Mouse (Mus musculus) olfactory bulb, adult 2 months (tissue): Measurements from ENCODE around the gene Pnp2. TPM values are rescaled to one million over a fixed set of nuclear protein-coding genes. Genes with fewer than 3 reads are reported as not detected.
A peak's percentile ranks its signal among the peaks of the same experiment; 100 is the strongest.
"Not testable (repeated sequence)": the region's sequence is repeated elsewhere in the genome, so short reads cannot be mapped to it uniquely, and the experiment has no call there.

Experiments used
- H3K27ac ChIP-seq: fragments of 200-500 bp; 2 replicates; pipeline ENCODE4 v1.5.1; 2012; ENCODE audit warnings: low read depth, low read length; ENCODE audit not compliant: insufficient read depth
- H3K4me1 ChIP-seq: fragments of 200-500 bp; 2 replicates; pipeline ENCODE4 v1.6.1; 2012; ENCODE audit warnings: low read length; ENCODE audit not compliant: control insufficient read depth, insufficient read depth
- H3K4me3 ChIP-seq: fragments of 200-500 bp; 2 replicates; pipeline ENCODE4 v1.5.1; 2012; ENCODE audit warnings: mild to moderate bottlenecking, low read depth, low read length, moderate library complexity; ENCODE audit not compliant: insufficient read depth
- CTCF ChIP-seq: fragments of 200-500 bp; IDR thresholded peaks from 2 replicates; pipeline ENCODE4 v1.5.1; 2012; ENCODE audit warnings: low read depth, mild to moderate bottlenecking, low read length, moderate library complexity; ENCODE audit not compliant: insufficient read depth
- POLR2A ChIP-seq: fragments of 200-500 bp; IDR thresholded peaks from 2 replicates; pipeline ENCODE4 v1.6.1; 2012; ENCODE audit warnings: mild to moderate bottlenecking, low read depth, low read length, moderate library complexity; ENCODE audit not compliant: insufficient read depth
- WGBS: fragments of 180-500 bp; shearing (Covaris S2); methylation state at CpG from one replicate; pipeline ENCODE4 v1.1.7; 2018; 5-methylcytosine and 5-hydroxymethylcytosine counted together
- polyA plus RNA-seq: library from polyadenylated mRNA; stranded (reverse); fragments of >200 nt; gene quantifications from 2 replicates; pipeline ENCODE4 v1.2.4, GENCODE M21; 2012; ENCODE audit warnings: low replicate concordance; ENCODE audit not compliant: missing spikeins, insufficient read depth, insufficient read length

Gene Pnp2
- polyA plus RNA-seq = not detected in 2 replicates

DNA sequence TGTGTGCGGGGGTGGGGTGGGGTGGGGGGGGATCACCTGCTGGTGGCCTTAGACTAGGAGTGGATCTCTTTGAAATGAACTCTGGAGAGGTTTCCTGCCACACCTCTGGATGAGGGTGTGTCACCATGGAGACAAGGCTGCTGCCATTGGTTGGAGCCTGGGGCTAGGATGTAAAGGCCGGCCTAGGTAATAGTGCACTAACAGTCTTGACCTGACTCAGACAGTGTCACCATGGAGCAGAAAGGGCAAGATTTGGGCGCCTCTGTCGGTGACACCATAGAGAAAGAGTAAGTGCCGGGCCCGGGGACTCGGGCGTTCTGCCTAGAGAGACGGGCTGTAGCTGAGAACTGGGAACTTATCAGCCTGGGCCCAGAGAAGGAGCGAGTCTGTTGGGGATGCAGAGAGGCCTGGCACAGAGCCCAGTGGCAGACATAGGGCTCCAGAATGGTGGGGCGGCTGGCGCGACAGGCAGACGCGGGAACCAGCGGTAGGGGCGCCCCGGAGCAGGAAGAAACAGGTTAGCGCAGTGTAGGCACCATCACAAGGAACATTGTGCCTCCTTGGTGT, at the start of gene Pnp2:
TSS of gene Pnp2 (plus strand) at position 51 of the 567 bp plus-strand sequence.
- peak within 1 kb of the TSS; percentile 17 for H3K4me3 ChIP-seq

DNA sequence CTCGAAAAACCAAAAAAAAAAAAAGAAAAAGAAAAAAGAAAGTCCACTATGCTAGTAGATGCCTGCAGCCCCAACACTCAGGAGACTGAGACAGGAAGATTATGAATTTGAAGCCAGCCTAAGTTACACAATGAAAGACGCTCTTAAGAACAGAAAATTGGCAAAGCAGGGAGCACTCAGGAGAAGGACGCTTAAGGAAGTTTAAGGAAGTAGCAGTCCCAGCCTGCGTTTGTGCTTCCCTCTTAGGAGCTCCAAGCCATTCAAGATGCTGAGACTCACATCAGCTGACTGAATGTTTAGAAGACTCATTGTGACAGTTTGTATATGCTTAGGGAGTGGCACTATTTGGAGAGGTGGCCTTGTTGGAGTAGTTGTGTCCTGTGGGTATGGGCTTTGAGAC, 47.7 kb upstream of the Pnp2 start:
- no peak overlapping the region for H3K4me3 ChIP-seq
- peaks cover 5% of the 10 kb centered on the region for H3K4me1 ChIP-seq
- H3K27ac ChIP-seq = no peak overlapping the region
- 78% methylated on average over 4 of the region's 4 CpGs for WGBS
- TF ChIP-seq POLR2A = no peak
- no peak for TF ChIP-seq CTCF

More for the DNA sequence above, at the start of gene Pnp2:
- 5% methylated on average over 19 of the region's 19 CpGs for WGBS
- not testable (repeated sequence) for H3K27ac ChIP-seq, H3K4me1 ChIP-seq

DNA sequence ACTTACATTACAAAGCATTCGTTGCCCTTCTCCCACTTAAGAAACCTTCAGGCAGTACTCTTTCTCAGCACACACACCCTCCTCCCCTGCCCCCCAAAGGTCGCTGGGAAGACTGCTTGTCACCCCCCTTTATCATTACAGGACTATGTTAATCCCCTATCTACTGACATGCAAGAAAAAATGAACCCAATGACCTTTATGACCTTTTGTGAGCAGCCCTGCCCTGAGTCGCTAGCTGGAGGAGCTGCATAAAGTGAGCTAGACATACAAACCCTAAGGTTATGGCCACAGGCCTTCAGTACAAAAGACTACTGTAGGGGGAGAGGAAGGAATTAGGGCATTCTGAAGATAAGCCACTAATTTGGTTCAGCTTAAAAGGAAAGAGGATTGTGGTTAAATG, 44.4 kb upstream of the Pnp2 start:
- no peaks in the 10 kb centered on the region for H3K4me1 ChIP-seq
- TF ChIP-seq POLR2A = no peak
- TF ChIP-seq CTCF = no peak
- no peak overlapping the region for H3K27ac ChIP-seq
- WGBS = 55% methylated on average over 3 of the region's 3 CpGs
- no peak overlapping the region for H3K4me3 ChIP-seq

DNA sequence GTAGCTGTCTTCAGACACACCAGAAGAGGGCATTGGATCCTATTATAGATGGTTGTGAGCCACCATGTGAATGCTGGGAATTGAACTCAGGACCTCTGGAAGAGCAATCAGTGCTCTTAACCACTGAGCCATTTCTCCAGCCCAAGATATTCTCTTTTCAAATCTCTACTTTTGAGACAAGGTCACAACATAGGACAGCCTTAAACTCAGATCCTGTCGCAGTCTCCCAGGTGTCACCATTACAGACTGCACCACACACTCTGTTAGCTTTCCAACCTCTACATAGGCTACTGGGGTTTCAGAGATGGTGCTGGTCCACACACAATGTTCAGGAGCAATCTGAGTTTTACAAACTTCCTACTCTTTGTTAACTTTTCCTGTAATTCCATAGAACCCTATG, 32.4 kb upstream of the Pnp2 start:
- WGBS = 74% methylated on average over 1 of the region's 1 CpGs
- not testable (repeated sequence) for H3K27ac ChIP-seq, H3K4me3 ChIP-seq, H3K4me1 ChIP-seq

DNA sequence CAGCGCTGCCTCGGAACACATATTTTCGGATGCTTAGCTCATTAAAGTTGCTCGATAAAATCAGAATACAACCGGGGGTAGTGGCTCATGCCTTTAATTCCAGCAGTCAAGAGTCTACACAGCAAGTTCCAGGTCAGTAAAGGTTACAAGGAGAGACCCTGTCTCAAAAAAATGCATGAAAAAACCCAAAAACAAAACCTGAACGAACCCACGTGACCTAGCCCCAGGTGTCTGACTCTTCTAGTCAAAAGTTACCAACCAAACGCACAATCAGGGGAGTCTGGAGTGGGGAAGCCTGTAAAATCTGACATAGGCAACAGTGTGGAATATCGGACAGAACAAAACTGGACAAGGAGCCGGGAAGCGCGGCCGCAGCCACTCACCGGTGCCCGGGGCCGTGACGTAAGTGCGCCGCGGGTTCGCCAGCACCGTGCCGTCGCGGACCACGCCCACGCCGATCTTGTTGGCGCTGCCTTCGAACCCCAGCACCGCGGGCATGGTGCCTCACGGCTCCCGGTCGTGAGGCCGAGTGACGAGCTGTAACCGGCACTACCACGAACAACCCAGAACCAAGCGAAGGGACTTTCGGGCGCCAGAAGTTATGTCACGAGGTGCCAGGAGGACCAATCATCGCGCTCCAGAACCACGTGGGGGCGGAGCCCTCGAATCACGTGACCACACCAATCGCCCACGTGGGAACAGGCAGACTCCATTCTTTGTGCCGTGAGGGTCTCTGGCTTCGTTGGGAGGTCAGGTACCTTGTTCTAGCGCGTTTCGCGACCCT, 31.3 kb upstream of the Pnp2 start, which contains the start of the genes Osgep and Apex1:
TSS of gene Osgep (minus strand) at position 613 of the 784 bp plus-strand sequence.
TSS of gene Apex1 (plus strand) at position 688 of the 784 bp plus-strand sequence.
- Histone ChIP-seq H3K4me1 (peaks cover 2% of the 10 kb centered on the region; the same call in 1 of the 2 replicates), H3K27ac (peak within 1 kb of the TSS; percentile 88), H3K4me3 (peak within 1 kb of the TSS; percentile 93)
- under 1% methylated on average over 57 of the region's 57 CpGs for WGBS
- peak; percentile 73 for TF ChIP-seq POLR2A
- TF ChIP-seq CTCF = no peak

DNA sequence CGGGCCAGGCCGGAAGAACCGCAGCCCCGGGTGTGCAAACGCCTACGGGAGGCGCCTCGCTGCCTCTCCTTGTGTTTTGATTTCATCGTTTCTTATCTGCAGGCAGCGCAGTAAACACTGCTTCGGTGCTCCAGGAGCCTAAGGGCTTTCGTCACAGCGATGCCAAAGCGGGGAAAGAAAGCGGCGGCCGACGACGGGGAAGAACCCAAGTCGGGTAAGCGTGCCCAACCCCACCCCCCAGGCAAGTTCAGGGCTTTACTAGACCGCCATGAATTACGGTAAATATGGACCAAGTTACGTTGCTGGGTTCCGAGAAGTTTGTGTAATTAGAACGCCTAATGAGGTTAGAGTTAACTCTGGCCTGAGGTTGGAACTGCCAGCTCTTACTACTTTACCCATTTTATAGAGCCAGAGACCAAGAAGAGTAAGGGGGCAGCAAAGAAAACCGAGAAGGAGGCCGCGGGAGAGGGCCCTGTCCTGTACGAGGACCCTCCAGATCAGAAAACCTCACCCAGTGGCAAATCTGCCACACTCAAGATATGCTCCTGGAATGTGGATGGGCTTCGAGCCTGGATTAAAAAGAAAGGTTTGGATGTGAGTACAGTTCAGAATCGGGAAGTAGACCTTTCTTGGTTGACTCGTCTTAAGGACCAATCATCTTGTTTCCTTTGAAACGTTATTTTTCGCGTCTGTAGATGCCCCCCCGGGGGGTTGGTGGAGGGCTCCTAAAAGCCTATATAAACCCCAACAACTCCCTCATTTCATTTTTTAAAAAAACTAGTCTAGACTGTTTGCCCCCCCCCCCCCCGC, 30.5 kb upstream of the Pnp2 start:
- whole genome bisulfite sequencing = 1% methylated on average over 38 of the region's 38 CpGs
- TF ChIP-seq POLR2A (no peak), CTCF (no peak)
- peaks cover 2% of the 10 kb centered on the region; the same call in 1 of the 2 replicates for H3K4me1 ChIP-seq
- H3K27ac ChIP-seq = peak overlapping the region; percentile 66
- peak overlapping the region; percentile 93 for H3K4me3 ChIP-seq

DNA sequence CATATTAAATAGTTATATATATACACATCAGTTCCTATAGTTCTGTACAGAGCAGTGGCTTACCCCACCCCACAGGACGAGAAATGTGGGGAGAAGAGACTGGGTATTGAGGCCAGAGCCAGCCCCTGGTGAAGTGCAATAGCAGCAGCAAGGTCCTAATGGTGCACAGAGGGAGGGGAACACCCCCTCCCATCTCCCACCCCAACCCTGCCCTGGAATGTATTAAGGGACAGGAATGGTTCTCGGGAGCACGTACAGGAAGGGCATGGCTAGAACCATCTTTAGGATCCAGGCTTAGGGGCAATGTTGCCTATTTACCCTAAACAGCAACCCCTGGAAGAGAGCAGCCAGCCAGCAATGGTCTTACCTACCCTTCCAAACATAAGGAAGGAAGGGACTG, 28.4 kb upstream of the Pnp2 start:
- H3K27ac ChIP-seq = no peak overlapping the region
- H3K4me1 ChIP-seq = peaks cover 2% of the 10 kb centered on the region; the same call in 1 of the 2 replicates
- TF ChIP-seq POLR2A (no peak), CTCF (no peak)
- WGBS = 77% methylated on average over 3 of the region's 3 CpGs
- no peak overlapping the region for H3K4me3 ChIP-seq

DNA sequence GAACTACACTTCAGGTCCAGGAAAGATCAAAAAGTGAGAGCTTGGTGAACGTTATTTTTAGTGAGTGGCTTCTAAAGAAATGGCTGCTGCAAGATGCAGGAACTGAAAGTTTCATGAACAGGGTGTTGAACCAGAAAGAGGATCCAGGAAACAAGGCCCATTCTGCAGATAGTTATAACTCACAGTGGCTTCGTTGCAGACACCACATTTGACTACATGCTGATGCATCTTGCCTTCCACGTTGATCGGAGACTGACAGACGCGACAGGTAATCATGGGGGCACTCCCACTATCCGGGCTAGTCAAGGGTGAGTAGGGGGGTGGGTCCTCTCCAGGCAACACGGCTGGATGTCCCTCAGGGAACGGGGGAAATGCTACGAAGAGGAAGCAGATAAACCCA, 25.8 kb upstream of the Pnp2 start:
- TF ChIP-seq POLR2A (no peak), CTCF (no peak)
- Histone ChIP-seq H3K4me1 (peaks cover 2% of the 10 kb centered on the region; the same call in 1 of the 2 replicates), H3K27ac (no peak overlapping the region), H3K4me3 (peak overlapping the region; percentile 71)
- 9% methylated on average over 10 of the region's 10 CpGs for WGBS

DNA sequence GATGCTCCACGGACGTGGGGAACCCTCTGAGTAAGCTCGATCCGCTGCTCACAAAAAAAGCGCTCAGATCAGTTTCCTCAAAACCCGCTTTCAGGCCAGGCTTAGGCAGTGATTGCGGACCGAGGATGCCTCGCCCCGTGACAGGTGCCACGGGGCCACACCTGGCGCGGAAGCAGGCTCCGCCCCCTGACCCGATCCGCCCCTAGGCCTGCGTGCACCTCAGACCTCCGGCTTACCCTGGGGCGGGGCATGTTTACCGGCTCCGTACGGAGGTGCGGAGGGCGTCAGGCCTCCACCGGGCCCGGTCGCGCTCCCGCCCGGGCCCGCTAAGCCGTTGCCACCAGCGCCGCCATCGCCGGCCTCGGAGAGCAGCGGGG, 25.4 kb upstream of the Pnp2 start:
- Histone ChIP-seq H3K4me1 (peaks cover 2% of the 10 kb centered on the region; the same call in 1 of the 2 replicates), H3K27ac (peak overlapping the region; percentile 76), H3K4me3 (peak overlapping the region; percentile 71)
- TF ChIP-seq CTCF (no peak), POLR2A (no peak)
- under 1% methylated on average over 38 of the region's 38 CpGs for WGBS
